Mouse (Mus musculus) CD4-positive, CD25-positive, alpha-beta regulatory T cell, adult 4 months (primary cell): ENCODE data around the gene Nme8. TPM values are rescaled to one million over a fixed set of nuclear protein-coding genes. Genes with fewer than 3 reads are reported as not detected.

Experiments
- ATAC-seq: one replicate; pipeline ENCODE4 v1.8.0; 2017
- polyA plus RNA-seq, 2 experiments: library from polyadenylated mRNA; unstranded; fragments of 100-300 nt; shearing (Covaris generic); gene quantifications; one replicate each; pipeline ENCODE4 v1.2.1; 2017

Gene Nme8
- polyA plus RNA-seq, 2 experiments from 2014 or later = not detected

- no peak for ATAC-seq
These were observed 57.3 kb downstream of the Nme8 start for GRCm38 (mm10) chr13:19640203-19640851.

DNA sequence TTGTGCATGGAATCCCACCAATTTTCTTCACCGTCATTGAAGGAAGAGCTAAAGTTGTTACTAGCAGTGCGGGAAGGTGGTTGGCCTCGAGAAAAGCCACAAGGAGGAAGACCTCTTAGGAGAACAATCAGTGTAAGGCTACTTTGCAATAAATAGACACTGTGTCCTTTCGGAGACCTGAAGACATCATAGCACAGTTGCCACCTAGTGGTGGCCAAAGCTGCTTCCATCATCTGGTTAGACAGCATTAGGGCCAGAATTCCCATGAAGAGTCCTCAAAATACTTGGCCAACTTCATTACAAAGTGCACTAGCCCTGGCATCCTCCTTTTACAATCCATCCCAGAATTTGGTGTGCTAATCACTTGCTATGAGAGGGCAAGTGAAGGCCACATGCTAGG lies 61.5 kb downstream of the Nme8 start:
- no peak for ATAC-seq

DNA sequence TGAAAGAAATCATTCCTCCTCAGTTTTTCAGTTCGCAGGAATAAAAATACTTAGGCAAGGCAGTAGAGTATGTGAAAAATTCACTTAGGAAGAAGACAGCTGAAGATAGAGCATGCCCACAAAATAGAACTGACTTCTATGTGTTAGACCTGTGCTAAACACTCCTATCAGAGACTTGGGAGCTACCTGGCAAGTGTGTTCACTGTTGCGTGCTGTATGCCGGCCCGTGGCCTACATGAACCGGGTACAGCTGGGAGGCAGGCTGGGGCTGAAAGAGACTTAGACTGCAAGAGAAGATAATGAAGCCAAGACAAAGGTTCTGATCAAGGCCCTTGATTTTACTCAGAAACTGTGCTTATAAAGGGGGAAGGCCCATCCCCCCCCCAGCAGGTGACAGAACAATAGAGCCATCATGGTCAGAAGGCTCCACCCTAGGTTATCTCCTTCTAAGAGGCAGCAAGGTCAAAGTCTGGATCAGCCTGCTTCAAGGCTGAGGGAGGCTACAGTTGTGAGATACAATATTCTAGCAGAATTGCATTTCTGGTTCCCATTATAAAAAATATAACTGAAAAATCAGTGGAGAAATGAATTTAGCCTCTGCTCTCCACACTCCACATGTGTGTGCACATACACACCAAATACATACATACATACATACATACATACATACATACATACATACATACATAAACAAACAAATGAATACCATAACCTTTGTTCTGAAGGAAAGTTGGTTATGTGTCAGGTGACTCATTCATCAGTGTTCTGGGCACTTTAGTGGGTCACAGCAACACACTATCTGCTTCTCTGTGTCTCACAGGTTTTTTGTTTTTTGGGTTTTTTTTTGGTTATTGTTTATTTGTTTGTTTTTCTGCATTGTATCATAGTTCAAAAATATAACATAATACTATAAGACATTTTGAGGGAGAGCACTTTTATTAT lies 66.6 kb downstream of the Nme8 start:
- ATAC-seq = no peak

GRCm38 (mm10) chr13:19626473-19626872 lies 71.1 kb downstream of the Nme8 start:
- no peak for ATAC-seq

- ATAC-seq = no peak
These were observed 72.8 kb downstream of the Nme8 start for GRCm38 (mm10) chr13:19624632-19625320.

- ATAC-seq = no peak
These were observed 74.2 kb downstream of the Nme8 start for GRCm38 (mm10) chr13:19623228-19623905.

GRCm38 (mm10) chr13:19622573-19623227 lies 74.9 kb downstream of the Nme8 start, which contains the start of gene Sfrp4:
TSS of gene Sfrp4 (plus strand) at chr13:19623104.
- ATAC-seq = no peak

GRCm38 (mm10) chr13:19619216-19619927 lies 78.2 kb downstream of the Nme8 start, which contains the start of gene Epdr1:
TSS of gene Epdr1 (minus strand) at chr13:19619927.
- peak; percentile 54 for ATAC-seq

DNA sequence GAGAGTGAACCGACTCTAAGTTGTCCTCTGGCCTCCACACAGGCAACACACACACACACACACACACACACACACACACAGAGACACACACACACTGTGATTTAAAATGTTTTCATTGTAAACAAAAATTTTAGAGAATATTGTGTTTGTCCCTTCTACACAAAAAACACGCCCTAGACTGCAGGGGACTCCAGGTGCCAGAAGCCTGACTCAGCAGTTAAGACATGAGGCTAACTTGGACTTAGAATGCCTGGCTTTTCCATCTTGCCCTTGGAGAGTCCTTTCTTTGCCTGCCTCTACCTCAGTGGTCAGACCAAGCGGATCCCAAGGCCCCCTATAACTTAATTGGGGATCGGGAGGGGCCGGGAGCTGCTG lies 78.8 kb downstream of the Nme8 start:
- no peak for ATAC-seq

GRCm38 (mm10) chr13:19618081-19618480 lies 79.5 kb downstream of the Nme8 start:
- ATAC-seq = no peak

DNA sequence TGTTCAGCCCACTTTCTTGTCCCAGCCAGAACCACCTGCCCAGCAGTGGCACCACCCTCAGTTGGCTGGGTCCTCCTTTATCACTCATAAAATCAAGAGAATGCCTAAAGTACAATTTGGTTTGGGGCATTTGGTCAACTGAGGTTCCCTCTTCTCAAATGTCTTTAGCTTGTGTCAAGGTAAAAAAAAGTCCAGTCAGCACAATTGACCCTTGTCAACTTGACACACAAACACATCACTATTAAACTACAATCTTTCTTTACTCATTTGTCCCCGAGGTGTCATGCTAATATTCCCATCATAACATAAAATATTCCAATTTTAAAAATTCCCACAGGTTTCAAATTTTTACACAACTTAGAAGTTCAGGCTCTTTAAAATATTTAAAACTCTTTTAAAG lies 83.3 kb downstream of the Nme8 start:
- ATAC-seq = no peak

DNA sequence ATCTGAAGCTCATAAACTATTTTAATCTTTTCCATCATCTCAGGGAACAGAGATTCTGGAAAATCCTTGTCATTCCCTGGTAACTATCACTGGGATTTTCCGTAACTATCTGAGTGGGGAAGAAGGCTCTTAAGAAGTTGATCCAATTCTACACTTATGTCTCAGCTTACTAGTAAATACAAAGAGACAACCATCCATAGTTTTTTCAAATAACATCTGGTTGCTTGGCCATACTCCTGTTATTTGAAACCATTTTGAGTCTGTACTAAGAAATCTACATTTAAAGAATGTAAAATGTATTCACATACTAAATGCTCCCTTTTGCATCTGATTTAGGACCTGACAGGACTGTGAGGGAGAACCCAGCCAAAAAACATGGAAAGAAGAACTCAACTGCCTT lies 84.2 kb downstream of the Nme8 start:
- no peak for ATAC-seq

- ATAC-seq = no peak
These were observed 84.6 kb downstream of the Nme8 start for GRCm38 (mm10) chr13:19612963-19613362.

DNA sequence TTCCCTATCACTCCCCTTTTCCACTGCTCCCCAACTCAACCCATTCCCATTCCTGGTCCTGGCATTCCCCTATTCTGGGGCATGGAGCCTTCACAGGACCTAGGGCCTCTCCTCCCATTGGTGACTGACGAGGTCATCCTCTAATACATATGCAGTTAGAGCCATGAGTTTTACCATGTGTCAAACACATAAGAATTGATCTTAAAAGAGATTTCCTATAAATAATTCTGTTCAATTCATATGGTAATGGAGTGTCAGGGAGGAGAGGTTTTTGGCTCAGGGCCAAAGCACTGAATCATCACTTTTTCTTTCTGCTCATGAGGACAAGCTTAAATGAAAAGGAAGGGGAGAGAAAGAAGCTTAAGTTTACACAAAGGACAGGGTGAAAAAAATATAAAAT lies 85.2 kb downstream of the Nme8 start:
- ATAC-seq = no peak

GRCm38 (mm10) chr13:19608120-19608519 lies 89.5 kb downstream of the Nme8 start:
- ATAC-seq = no peak

DNA sequence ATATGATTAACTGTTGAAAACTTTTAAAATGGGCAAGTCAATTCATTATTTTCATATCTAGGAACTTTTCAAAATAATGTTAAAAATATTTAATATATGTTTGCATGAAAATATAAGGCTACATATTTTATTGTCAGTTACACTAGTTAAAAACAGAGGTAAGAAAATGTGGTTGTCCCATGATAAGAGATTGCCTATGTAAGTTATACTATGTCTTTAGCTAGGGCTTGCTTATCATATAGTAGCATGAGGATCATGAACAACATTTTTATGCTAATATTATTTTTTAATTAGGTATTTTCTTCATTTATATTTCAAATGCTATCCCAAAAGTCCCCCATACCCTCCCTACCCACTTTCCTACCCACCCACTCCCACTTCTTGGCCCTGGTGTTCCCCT lies 92.7 kb downstream of the Nme8 start:
- ATAC-seq = no peak

GRCm38 (mm10) chr13:19603719-19604118 lies 93.9 kb downstream of the Nme8 start:
- no peak for ATAC-seq

- ATAC-seq = no peak
These were observed 95.1 kb downstream of the Nme8 start for GRCm38 (mm10) chr13:19602531-19602930.

DNA sequence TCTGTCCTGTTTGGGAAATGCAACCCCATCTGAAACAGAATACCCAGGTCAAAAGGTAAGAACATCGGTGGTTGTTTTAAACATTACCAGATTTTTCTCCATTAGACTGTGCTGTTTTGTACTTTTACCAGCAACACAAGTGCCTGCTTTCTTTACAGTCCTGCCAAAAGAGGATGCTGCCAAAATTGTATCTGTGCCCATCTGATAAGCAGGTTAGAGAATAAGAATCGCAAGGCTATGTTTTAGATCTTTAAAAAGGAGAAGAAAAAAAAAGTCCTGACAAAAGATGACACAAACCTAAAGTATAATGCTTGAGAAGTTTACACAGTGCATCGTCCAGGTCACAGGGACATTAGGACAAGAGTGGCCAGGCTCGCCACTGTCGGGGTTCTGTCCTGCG lies 98.4 kb downstream of the Nme8 start:
- ATAC-seq = no peak

GRCm38 (mm10) chr13:19595141-19595540 lies 102.5 kb downstream of the Nme8 start:
- no peak for ATAC-seq
